Mouse (Mus musculus) heart, postnatal 0 days (tissue): Measurements from ENCODE around the gene Txndc16.

Experiments
- CTCF ChIP-seq: IDR thresholded peaks from 2 replicates; pipeline ENCODE4 v1.5.1; 2016; ENCODE audit warnings: antibody characterized with exemption, control low read depth, low read depth
- EP300 ChIP-seq: IDR thresholded peaks from 2 replicates; pipeline ENCODE4 v1.6.1; 2016; ENCODE audit warnings: antibody characterized with exemption, low read depth

DNA sequence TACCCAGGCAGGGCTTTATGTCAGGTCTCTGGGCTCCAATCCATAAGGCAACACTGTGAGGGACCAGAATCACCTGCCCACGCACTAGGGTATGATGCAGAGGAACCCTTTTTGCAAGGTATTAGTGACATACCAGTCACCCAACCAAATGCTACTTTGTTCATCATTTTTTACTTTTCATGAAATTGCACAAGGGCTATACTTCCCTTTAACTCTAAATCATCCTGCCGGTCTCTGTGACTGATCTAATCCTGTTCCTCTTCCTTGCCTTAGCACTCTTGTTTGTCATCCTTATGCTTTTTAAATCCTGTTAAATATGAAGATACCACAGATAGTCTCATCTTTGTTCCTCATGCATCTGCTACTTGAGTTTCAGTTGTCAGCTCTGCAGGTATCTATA, 18.9 kb upstream of the Txndc16 start:
- TF ChIP-seq CTCF (no peak), EP300 (no peak)
